Mouse (Mus musculus) spleen, adult 10 weeks (tissue): ENCODE measurements around the gene Lax1. TPM values are rescaled to one million over a fixed set of nuclear protein-coding genes. Genes with fewer than 3 reads are reported as not detected.

Experiments used
- polyA plus RNA-seq: library from polyadenylated mRNA; stranded (reverse); fragments of 350-450 nt; fragmentation: Illumina TruSeq; extraction: RNeasy Lipid Tissue Mini Kit (QIAGEN cat#74804); gene quantifications from one replicate; pipeline ENCODE4 v1.2.3, GENCODE M21; 2015; ENCODE audit warnings: low replicate concordance; ENCODE audit not compliant: insufficient read depth

Lax1 gene
- 141 TPM for polyA plus RNA-seq

DNA sequence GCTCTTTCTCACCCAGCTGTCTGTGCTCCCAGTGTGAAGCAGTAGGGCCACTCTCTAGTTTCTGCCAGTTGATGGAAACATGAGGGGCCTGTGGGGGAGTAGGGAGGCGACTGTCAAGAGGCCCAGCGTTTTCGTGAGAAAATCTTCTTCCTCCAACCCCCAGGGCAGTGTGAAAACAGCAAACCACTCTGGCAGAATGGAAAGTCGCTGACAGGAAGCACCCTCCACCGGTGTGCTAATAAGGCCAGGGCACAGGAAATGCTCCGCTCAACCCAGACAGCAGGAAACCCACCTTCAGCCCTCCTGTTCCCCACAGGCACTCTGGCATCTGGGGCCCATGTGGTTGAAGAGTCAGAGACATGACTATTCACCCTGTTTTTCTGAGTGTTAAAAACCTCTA lies at the start of gene Lax1:
Gene Lax1, minus strand, starts transcription at position 212 of the 400 bp plus-strand sequence.

GRCm38 (mm10) chr1:133661203-133661933 lies 28.5 kb downstream of the Lax1 start, which contains the start of gene Gm38394:
Gene Gm38394, minus strand, starts transcription at chr1:133661318.

DNA sequence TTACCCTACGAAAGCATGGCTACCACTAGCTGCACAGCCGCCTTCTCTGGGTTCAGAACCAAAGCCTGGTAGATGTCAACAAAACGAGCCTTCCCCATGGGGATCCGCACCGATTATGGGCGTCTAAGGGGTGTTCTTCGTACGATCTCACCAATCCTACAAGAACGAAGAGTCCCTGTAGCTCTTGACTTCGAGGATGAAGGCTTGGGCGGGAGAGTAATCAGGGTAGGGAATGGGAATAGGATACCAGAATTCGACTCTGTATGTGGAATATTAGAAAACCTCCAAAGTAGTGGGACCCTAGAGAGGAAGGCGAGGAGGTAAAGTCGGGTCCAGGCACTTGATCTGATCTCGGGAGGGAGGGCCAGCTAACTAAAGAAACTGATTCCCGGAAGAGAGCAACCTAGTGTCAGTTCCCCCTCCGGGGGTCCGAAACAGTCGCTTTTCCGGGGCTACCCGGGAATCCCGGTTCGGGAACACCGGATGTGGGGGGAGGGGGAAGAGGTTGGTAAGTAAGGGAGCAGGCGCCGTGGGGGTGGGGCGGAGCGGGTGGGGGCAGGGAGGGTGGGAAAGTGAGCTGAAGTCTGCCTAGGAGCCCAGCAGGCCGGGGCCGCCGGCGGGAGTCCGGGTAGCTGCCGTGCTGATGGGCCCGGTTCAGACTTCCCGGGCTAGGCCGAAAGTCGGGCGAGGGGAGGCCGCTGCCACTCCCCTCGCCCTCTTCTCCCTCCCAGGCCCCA lies 29.3 kb downstream of the Lax1 start, which contains the start of gene Zbed6:
Gene Zbed6, minus strand, starts transcription at position 420 of the 737 bp plus-strand sequence.

Other genes starting within 250 kb of the Lax1 start
- 348 TPM for gene Snrpe, start 79.8 kb downstream of the Lax1 start, polyA plus RNA-seq
- 30.3 TPM for gene Zbed6, start 29.2 kb downstream of the Lax1 start, polyA plus RNA-seq
- gene Gm38394, start 28.8 kb downstream of the Lax1 start, polyA plus RNA-seq, result 23.1 TPM
- gene Atp2b4, start 110.9 kb upstream of the Lax1 start, polyA plus RNA-seq, result 18.6 TPM
- gene Optc, start 217.9 kb upstream of the Lax1 start, polyA plus RNA-seq, result 0.19 TPM
- gene Prelp, start 231.3 kb upstream of the Lax1 start, polyA plus RNA-seq, result 24.3 TPM